Mouse (Mus musculus): ENCODE data around the gene Ppp1r7. TPM values are rescaled to one million over a fixed set of nuclear protein-coding genes. Genes with fewer than 3 reads are reported as not detected.
A peak's percentile ranks its signal among the peaks of the same experiment; 100 is the strongest.
"Not testable (repeated sequence)": the region's sequence is repeated elsewhere in the genome, so short reads cannot be mapped to it uniquely, and the experiment has no call there.

Gene Ppp1r7
- 53.1 and 56.2 TPM in 2 replicates for polyA plus RNA-seq (2015; fragmentation: Nextera tagmentation; extraction: Ambion mirVana)

DNA sequence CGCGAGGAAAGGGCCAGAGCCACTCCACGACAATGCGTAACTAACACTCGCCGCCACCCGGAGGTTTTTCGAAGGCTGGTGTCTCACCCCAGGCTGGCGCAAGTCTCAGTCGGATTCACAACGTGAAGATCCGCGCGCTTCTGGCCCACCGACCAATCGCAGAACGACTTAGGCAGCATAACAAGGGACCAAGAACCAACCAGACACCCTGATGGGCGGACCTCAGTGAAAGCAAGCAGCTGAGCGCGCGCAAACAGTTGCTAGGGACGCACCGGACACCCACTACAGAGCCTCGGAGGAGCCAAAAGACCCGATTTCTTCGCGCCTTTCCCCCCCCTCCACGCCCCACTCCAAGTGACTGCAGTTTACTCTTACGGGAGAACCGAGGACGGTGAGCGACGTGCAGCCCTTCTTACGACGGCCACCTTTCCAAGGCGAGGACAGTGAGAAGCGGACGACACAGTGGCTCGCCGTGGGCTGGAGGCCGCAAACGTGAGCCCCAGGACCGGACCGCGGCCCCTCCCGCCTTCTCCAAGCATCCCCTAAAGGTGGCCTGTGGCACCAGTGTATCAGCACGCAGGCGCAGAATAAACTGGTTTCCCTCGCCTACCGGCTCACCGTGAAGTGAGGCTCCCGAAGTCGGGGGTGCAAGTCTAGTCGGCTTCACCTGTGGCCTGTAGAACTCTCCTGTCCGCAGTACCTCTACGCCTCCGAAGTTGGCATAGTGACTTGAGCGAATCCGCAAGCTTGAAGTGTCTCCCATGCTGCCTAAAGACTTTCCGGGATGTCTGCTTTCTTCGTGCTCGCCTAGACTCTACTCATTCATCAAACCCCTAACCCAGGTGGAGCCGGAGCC is at the start of gene Ppp1r7, which contains the start of gene Pask:
Ppp1r7 (plus strand) TSS at position 207 of the 856 bp plus-strand sequence.
Pask (minus strand) TSS at position 835 of the 856 bp plus-strand sequence.
- Histone ChIP-seq H3K36me3 (ENCODE audit: control insufficient read depth, insufficient read depth, low read length) (no peaks in the 10 kb centered on the region; the same call in 1 of the 2 replicates), H3K9me3 (replicated peaks; ENCODE audit: control insufficient read depth, low read length, poor library complexity, severe bottlenecking) (no peaks in the 10 kb centered on the region), H3K9ac (ENCODE audit: low read depth, low read length) (peak within 1 kb of the TSS; percentile 88), H3K4me2 (ENCODE audit: low read length) (peak within 1 kb of the TSS; percentile 97), H3K27ac (ENCODE audit: low read length) (peak within 1 kb of the TSS; percentile 69), H3K4me3 (ENCODE audit: low read depth, low read length) (peak within 1 kb of the TSS; percentile 94), H3K4me1 (ENCODE audit: control insufficient read depth, insufficient read depth, low read length) (peaks cover 11% of the 10 kb centered on the region), H3K27me3 (ENCODE audit: control insufficient read depth, insufficient read depth, low read depth, low read length) (no peaks in the 10 kb centered on the region)
- under 1% methylated on average over 62 of the region's 63 CpGs for WGBS
- ATAC-seq: peak; percentile 98

DNA sequence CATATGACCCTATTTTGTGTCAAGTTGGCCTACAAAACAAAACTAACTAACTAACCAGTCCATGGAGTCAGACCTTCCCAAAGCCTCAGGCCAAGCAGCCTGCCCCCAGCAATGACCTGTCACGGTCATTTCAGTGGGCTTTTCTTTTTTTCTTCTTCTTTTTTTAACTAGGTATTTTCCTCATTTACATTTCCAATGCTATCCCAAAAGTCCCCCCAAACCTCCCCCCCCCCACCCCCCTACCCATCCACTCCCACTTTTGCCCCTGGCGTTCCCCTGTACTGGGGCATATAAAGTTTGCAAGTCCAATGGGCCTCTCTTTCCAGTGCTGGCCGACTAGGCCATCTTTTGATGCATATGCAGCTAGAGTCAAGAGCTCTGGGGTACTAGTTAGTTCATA is 48.2 kb upstream of the Ppp1r7 start:
- H3K4me3 ChIP-seq (ENCODE audit: low read depth, low read length); H3K36me3 ChIP-seq (ENCODE audit: control insufficient read depth, insufficient read depth, low read length); H3K27me3 ChIP-seq (ENCODE audit: control insufficient read depth, insufficient read depth, low read depth, low read length); H3K27ac ChIP-seq (ENCODE audit: low read length); H3K9ac ChIP-seq (ENCODE audit: low read depth, low read length); H3K4me1 ChIP-seq (ENCODE audit: control insufficient read depth, insufficient read depth, low read length); H3K9me3 ChIP-seq (replicated peaks; ENCODE audit: control insufficient read depth, low read length, poor library complexity, severe bottlenecking); ATAC-seq; H3K4me2 ChIP-seq (ENCODE audit: low read length): not testable (repeated sequence)
- 81% methylated on average over 3 of the region's 3 CpGs for WGBS

DNA sequence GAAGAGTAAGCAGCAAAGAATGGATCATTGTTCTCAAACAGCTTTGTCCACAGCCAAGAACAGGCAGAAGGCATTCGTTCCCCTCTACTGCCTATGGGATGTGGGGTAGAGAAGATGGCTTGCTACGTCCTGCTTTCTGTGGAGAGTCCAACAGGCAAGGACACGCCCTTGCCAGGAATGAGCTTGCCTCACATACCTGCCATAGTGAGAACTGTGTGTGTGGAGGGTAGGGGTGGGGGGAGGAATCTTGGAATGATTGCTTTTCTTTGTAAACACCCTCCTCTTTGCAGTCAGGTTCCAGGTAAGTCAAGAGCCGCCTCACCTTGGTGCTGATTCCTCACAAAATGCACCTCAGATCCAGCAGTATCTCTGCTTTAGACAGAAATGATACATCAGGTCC is 42.9 kb upstream of the Ppp1r7 start:
- H3K27me3 ChIP-seq (ENCODE audit: control insufficient read depth, insufficient read depth, low read depth, low read length): no peaks in the 10 kb centered on the region
- no peak overlapping the region for H3K4me2 ChIP-seq (ENCODE audit: low read length)
- 88% methylated on average over 4 of the region's 4 CpGs for WGBS
- H3K27ac ChIP-seq (ENCODE audit: low read length): no peak overlapping the region
- H3K4me1 ChIP-seq (ENCODE audit: control insufficient read depth, insufficient read depth, low read length): peaks cover 4% of the 10 kb centered on the region
- ATAC-seq: no peak
- H3K4me3 ChIP-seq (ENCODE audit: low read depth, low read length): no peak overlapping the region
- no peaks in the 10 kb centered on the region for H3K9me3 ChIP-seq (replicated peaks; ENCODE audit: control insufficient read depth, low read length, poor library complexity, severe bottlenecking)
- peaks cover 24% of the 10 kb centered on the region for H3K36me3 ChIP-seq (ENCODE audit: control insufficient read depth, insufficient read depth, low read length)
- H3K9ac ChIP-seq (ENCODE audit: low read depth, low read length): no peak overlapping the region

DNA sequence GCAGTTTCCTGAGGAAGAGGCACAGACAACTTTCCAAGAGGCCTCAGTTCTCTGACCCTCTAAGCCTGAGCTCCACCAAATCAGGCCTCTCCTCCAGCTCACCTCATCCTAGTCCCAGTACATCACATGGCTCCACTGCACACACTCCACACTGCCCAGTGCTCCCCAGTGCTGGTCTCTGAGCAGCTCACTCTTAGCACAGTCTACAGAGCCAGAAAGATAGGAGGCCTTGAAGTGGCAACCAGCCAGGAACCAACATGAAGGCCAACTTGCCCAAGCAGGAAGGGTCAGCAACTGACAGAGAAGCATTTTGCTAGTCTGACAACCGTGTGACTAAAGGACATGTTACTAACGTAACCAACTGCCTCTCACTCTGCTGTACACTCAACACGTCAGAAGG is 42.1 kb upstream of the Ppp1r7 start:
- no peak overlapping the region for H3K27ac ChIP-seq (ENCODE audit: low read length)
- 89% methylated on average over 3 of the region's 3 CpGs for WGBS
- no peak overlapping the region for H3K4me3 ChIP-seq (ENCODE audit: low read depth, low read length)
- no peak for ATAC-seq
- no peaks in the 10 kb centered on the region for H3K27me3 ChIP-seq (ENCODE audit: control insufficient read depth, insufficient read depth, low read depth, low read length)
- peaks cover 9% of the 10 kb centered on the region for H3K4me1 ChIP-seq (ENCODE audit: control insufficient read depth, insufficient read depth, low read length)
- peaks cover 24% of the 10 kb centered on the region for H3K36me3 ChIP-seq (ENCODE audit: control insufficient read depth, insufficient read depth, low read length)
- no peaks in the 10 kb centered on the region for H3K9me3 ChIP-seq (replicated peaks; ENCODE audit: control insufficient read depth, low read length, poor library complexity, severe bottlenecking)
- no peak overlapping the region for H3K9ac ChIP-seq (ENCODE audit: low read depth, low read length)
- no peak overlapping the region for H3K4me2 ChIP-seq (ENCODE audit: low read length)

DNA sequence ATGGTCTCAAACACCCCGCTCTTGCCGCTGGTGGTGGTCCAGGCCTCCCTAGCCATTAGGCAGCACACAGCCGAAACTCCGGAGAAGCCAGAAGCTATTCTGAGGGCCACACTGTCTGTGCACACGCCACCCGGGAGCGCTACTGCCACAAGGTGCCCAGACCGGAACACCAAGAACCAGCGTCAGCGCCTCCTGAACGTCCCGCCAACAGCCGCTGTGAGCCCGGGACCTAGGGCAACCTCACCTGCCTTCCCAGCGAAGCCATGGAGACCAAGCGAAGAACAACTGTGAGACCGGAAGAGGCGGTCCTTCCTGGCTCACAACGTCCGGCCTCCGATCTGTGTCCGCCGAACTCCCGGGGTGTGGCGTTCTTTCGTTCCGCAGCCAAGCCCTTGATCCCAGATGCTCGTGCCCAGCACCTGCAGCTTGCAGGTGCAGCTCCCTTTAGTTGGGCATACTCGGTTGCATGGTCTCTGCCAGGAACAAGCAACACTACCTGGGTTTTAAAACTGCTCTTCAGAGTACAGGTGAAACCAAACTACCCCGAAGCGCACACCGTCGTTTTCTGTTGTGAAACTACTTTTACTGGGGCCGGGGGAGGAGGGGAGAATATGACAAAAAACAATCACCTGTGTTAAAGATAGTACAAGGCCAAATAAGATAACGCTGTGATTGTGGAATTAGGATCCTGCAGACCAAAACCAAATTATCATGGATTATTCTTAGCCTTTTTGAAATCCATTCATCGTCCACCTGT is 36.9 kb upstream of the Ppp1r7 start, which contains the start of gene Mterf4:
Mterf4 (minus strand) TSS at position 335 of the 757 bp plus-strand sequence.
- WGBS: 5% methylated on average over 36 of the region's 36 CpGs
- Histone ChIP-seq H3K27ac (ENCODE audit: low read length) (peak within 1 kb of the TSS; percentile 52; the same call in 1 of the 2 replicates), H3K27me3 (ENCODE audit: control insufficient read depth, insufficient read depth, low read depth, low read length) (no peaks in the 10 kb centered on the region), H3K4me2 (ENCODE audit: low read length) (peak within 1 kb of the TSS; percentile 72), H3K36me3 (ENCODE audit: control insufficient read depth, insufficient read depth, low read length) (peaks cover 13% of the 10 kb centered on the region), H3K9me3 (replicated peaks; ENCODE audit: control insufficient read depth, low read length, poor library complexity, severe bottlenecking) (no peaks in the 10 kb centered on the region), H3K4me3 (ENCODE audit: low read depth, low read length) (peak within 1 kb of the TSS; percentile 72), H3K4me1 (ENCODE audit: control insufficient read depth, insufficient read depth, low read length) (peaks cover 13% of the 10 kb centered on the region), H3K9ac (ENCODE audit: low read depth, low read length) (peak within 1 kb of the TSS; percentile 84)
- peak; percentile 95 for ATAC-seq

DNA sequence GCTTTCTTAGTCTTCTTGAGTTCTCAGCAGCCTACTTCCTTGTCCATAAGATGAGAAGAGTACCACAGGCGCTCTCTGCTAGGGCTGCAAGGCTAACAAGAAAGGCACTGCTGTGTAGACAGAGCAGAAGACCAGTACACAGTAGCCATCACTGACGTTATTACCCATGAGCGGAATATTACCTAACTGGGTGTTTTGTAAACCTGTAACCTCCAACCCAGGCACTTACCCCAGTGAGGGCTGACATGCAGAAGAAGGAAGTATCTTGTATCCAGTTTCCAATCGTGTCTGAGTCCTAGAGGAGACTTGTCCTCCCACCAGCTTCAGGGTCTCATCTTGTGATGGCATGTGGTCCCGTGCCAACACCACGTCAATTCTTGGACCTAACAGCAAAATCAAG is 18.7 kb upstream of the Ppp1r7 start:
- Histone ChIP-seq H3K9me3 (replicated peaks; ENCODE audit: control insufficient read depth, low read length, poor library complexity, severe bottlenecking) (no peaks in the 10 kb centered on the region), H3K27me3 (ENCODE audit: control insufficient read depth, insufficient read depth, low read depth, low read length) (no peaks in the 10 kb centered on the region), H3K4me3 (ENCODE audit: low read depth, low read length) (no peak overlapping the region), H3K27ac (ENCODE audit: low read length) (no peak overlapping the region), H3K9ac (ENCODE audit: low read depth, low read length) (no peak overlapping the region), H3K4me1 (ENCODE audit: control insufficient read depth, insufficient read depth, low read length) (no peaks in the 10 kb centered on the region), H3K36me3 (ENCODE audit: control insufficient read depth, insufficient read depth, low read length) (peaks cover 22% of the 10 kb centered on the region), H3K4me2 (ENCODE audit: low read length) (no peak overlapping the region)
- 95% methylated on average over 6 of the region's 6 CpGs for WGBS
- ATAC-seq: no peak

DNA sequence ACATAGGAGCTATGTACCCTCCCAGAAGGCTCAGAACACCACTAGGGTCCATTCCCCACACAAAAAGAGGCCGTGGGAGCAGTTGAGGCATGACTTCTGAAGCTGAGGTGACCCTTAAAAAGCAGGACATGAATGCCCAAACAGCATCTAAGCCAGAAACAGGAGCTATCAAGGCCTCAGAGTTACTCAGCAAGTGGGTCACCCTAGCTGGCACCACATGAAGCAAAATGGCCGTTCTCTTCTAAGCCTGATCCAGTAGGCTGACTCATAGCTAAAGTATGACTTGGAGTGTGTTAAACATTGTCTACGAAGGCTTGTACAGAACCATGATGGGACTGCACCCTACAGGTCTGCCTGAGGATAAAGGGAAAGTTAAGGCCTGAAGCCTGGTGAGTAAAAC is 16.2 kb upstream of the Ppp1r7 start:
- 89% methylated on average over 3 of the region's 3 CpGs for WGBS
- no peak for ATAC-seq
- H3K27me3 ChIP-seq (ENCODE audit: control insufficient read depth, insufficient read depth, low read depth, low read length): no peaks in the 10 kb centered on the region

DNA sequence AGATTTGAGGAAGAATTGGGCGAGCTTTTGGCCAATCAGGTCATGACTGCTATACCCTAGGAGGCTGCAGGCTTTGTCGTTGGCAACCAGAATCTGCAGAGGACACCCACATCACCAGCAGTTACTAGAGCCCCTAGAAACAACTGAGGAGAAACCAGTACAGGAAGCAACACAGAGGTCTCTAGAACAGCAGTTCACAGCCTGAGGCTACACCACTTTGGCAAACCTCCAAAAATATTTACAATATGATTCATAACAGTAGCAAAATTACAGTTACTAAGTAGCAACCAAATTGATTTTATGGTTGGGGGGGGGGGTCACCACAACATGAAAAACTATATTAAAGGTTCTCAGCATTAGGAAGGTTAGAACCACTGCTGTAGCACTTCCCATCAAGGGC is 8.0 kb upstream of the Ppp1r7 start:
- no peak overlapping the region for H3K4me3 ChIP-seq (ENCODE audit: low read depth, low read length)
- WGBS: 80% methylated on average over 2 of the region's 2 CpGs
- no peaks in the 10 kb centered on the region for H3K9me3 ChIP-seq (replicated peaks; ENCODE audit: control insufficient read depth, low read length, poor library complexity, severe bottlenecking)
- ATAC-seq: no peak
- no peaks in the 10 kb centered on the region for H3K27me3 ChIP-seq (ENCODE audit: control insufficient read depth, insufficient read depth, low read depth, low read length)
- H3K36me3 ChIP-seq (ENCODE audit: control insufficient read depth, insufficient read depth, low read length): no peaks in the 10 kb centered on the region
- no peaks in the 10 kb centered on the region for H3K4me1 ChIP-seq (ENCODE audit: control insufficient read depth, insufficient read depth, low read length)
- no peak overlapping the region for H3K27ac ChIP-seq (ENCODE audit: low read length)
- H3K9ac ChIP-seq (ENCODE audit: low read depth, low read length): no peak overlapping the region
- no peak overlapping the region for H3K4me2 ChIP-seq (ENCODE audit: low read length)

More for the DNA sequence above, 16.2 kb upstream of the Ppp1r7 start:
- Histone ChIP-seq H3K27ac (ENCODE audit: low read length) (no peak overlapping the region), H3K9ac (ENCODE audit: low read depth, low read length) (no peak overlapping the region), H3K36me3 (ENCODE audit: control insufficient read depth, insufficient read depth, low read length) (peaks cover 4% of the 10 kb centered on the region), H3K4me3 (ENCODE audit: low read depth, low read length) (no peak overlapping the region), H3K4me2 (ENCODE audit: low read length) (no peak overlapping the region), H3K4me1 (ENCODE audit: control insufficient read depth, insufficient read depth, low read length) (no peaks in the 10 kb centered on the region), H3K9me3 (replicated peaks; ENCODE audit: control insufficient read depth, low read length, poor library complexity, severe bottlenecking) (no peaks in the 10 kb centered on the region)
